Mouse (Mus musculus) megakaryocyte progenitor cell, adult 5-6 weeks (primary cell): ENCODE results near the gene Rilpl1. TPM values are rescaled to one million over a fixed set of nuclear protein-coding genes. Genes with fewer than 3 reads are reported as not detected.
"Not testable (repeated sequence)": the region's sequence is repeated elsewhere in the genome, so short reads cannot be mapped to it uniquely, and the experiment has no call there.

Source experiments
- ATAC-seq: replicated peaks from 2 replicates; pipeline ENCODE4 v1.8.0; 2016; ENCODE audit warnings: mild to moderate bottlenecking, moderate TSS enrichment, inconsistent platforms; ENCODE audit not compliant: poor library complexity
- total RNA-seq, 2 experiments: library from RNA; stranded (forward) in 1 of 2; stranded (reverse) in 1 of 2; fragments of 157-497, 149-512 nt in 1 of 2; fragments of 200-1000 nt in 1 of 2; gene quantifications; 2 replicates each; pipeline versions ENCODE4 v1.2.3 to v1.2.4; 2015 to 2017

The Rilpl1 gene
- total RNA-seq, 2 experiments from 2014 or later = 0.21 to 0.54 TPM

GRCm38 (mm10) chr5:124531583-124531930 is 366 bp upstream of the Rilpl1 start:
- no peak for ATAC-seq

GRCm38 (mm10) chr5:124529697-124530096 is 1.5 kb downstream of the Rilpl1 start:
- peak; percentile 59 for ATAC-seq

GRCm38 (mm10) chr5:124529191-124529651 is 2.0 kb downstream of the Rilpl1 start:
- ATAC-seq = no peak

- ATAC-seq = no peak
Measured at GRCm38 (mm10) chr5:124528791-124529190, 2.4 kb downstream of the Rilpl1 start.

- no peak for ATAC-seq
Measured at GRCm38 (mm10) chr5:124528351-124528750, 2.8 kb downstream of the Rilpl1 start.

- peak; percentile 44 for ATAC-seq
Measured at GRCm38 (mm10) chr5:124524943-124525342, 6.2 kb downstream of the Rilpl1 start.

GRCm38 (mm10) chr5:124523032-124523431 is 8.2 kb downstream of the Rilpl1 start:
- ATAC-seq = peak; percentile 52; the same call in 1 of the 2 replicates

DNA sequence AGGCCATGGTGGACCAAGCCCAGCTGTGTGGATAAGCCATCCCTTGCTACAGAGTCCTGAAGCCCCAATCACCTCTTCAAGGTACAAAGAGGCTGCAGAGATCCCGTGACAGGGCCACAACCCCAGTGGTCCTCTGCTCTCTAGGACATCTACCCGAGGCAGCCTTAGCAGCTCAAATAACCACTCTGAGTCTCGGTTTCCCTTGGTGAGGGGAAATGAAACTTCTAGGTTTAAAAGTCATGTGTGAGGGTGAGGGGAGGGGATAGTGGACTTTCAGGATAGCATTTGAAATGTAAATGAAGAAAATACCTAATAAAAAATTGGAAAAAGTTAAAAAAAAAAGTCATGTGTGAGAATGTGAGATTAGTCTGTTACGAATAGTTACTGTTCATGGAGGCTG is 9.6 kb downstream of the Rilpl1 start:
- ATAC-seq = peak; percentile 44; the same call in 1 of the 2 replicates

DNA sequence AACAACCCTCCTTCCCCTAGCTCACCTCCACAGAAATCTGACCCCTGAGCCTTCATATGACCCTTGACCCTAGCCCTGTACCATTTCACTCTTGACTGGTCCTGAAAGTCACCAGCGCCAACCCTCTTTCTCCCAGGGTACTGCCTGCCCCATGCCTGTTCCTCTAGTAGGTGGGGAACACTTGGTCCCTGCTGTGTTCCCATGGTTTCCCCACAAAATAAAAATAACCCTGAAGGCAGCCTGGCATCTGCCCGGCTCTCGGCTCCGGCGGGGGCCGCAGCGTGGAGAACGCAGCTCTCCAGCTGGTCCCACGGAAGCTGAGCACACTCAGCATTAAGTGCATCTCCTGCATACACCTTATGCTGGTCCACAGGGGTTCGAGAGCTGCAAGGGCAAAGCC is 12.5 kb downstream of the Rilpl1 start:
- no peak for ATAC-seq

DNA sequence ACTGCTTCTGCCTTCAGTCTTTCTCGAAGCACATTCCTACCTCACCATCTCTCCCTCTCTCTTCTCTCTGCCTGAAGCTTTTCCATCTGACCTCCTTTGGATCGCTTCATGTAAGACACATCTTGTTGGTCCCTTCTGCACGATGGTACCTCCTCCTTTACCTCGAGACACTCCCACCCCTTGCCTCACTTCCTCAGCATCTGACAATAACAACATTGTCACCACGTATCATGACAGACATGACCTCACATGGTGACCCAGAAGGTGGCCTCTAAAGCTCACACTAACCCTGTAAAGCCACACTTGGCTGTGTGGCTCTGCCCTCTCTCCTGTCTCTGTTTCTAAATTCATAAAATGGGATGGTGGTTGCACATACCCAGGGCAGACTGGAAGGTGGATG is 15.4 kb downstream of the Rilpl1 start:
- ATAC-seq = no peak; the same call in 1 of the 2 replicates

DNA sequence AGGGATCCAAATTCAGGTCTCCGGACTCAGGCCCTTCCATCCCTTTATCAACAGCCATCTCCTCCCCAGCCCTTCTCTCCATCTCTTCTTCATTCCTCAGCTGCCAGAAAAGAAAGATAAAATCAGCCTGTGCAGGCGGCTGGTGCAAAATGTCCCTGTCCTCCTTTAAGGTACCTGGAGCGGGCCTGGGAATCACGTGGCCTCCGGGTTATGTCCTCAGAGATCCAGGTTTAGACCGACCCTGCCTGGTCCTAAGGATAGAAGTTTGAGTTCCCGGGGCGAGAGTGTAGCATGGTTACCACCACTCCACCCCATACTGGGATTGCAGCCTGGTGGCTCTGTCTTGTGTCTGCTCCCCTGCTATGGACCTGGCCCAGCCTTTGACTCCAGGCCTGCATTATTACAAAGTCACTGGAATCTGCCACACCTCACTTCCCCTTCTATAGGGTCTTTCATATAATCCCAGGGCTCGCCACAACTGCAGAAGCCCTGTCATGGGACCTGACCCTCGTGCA is 20.6 kb downstream of the Rilpl1 start:
- ATAC-seq = no peak

- ATAC-seq = no peak
Measured at GRCm38 (mm10) chr5:124509742-124510237, 21.4 kb downstream of the Rilpl1 start.

DNA sequence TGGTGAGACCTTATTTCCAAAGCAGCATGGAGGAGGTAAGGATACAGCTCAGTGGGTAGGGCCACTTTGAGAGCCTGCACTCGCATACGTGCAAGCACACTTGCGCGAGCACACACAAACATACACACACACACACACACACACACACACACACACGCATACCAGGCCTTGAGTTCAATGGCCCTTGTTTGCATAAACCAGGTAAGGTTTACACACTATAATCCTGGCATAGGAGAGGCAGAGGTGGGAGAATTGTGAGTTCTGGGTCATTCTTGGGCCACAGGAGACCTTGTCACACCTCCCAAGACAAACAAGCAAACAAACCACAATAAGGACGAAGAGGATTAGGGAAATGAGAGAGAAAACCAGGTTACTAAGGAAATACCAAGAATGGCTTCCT is 22.0 kb downstream of the Rilpl1 start:
- ATAC-seq = no peak

DNA sequence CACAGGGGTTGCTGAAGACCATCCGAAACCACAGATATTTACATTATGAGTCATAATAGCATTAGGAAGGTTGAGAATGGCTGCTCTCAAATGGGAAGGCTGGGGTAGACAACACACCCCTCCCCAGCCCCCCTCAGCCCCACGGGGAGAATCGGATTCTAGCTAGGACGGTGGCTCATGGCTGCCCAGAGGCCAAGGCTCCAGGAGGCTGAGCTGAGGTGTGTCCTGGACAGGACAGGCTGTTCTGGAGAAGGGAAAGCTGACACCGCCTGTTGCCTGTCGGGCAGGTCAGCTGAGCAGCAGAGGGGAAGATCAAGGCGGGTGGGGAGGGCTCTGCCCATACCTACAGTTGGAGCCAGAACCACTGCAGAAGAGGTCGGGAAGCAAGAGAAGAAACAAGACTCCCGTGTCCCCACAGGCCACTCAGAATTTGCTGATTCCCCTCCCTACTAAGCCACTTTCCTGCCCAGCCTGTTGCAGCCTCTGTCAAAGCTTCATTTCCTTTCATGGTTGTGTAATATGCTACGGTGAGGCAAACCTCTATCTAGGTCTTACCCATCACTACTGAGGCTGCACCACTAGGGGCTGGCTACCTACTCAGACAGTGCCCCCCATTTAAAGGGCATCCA is 24.3 kb downstream of the Rilpl1 start:
- peak; percentile 93 for ATAC-seq

DNA sequence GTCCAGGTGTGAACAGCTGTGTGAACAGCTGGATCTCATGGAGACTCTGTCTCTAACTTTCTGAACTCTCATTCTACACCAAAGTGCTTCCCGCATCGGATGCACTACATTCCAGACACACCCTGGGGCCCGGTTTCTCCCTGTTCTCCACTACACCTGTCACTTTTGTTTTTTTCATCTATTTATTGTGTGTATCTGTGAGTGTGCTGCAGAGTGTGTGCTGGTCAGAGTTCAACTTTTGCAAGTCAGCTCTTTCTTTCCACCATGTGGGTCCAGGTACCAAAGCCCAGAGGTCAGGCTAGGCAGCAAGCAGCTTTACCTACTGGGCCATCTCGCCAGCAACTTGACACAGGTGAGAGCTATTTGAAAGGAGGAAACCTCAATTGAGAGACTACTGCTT is 26.0 kb downstream of the Rilpl1 start:
- no peak for ATAC-seq

DNA sequence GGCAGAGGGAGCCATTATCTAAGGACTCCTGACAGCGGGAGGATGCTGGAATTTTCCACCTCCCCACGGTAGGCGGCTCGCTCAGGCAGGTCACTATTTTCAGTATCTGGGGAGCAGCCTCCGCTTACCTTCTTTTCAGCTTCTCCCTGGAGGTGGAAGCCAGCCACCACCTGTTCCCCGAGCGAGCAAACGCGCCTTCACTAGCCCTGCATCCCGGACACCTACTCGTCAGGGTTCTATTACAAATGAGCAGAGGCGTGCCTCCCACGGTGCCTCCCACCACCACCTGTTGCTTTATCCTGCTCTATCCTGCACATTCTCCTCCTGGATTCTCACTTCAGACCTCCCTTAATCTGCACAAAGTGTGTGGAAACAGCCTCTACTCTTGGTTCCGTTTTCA is 27.4 kb downstream of the Rilpl1 start:
- no peak for ATAC-seq

- ATAC-seq = no peak
Measured at GRCm38 (mm10) chr5:124501541-124501940, 29.6 kb downstream of the Rilpl1 start.

DNA sequence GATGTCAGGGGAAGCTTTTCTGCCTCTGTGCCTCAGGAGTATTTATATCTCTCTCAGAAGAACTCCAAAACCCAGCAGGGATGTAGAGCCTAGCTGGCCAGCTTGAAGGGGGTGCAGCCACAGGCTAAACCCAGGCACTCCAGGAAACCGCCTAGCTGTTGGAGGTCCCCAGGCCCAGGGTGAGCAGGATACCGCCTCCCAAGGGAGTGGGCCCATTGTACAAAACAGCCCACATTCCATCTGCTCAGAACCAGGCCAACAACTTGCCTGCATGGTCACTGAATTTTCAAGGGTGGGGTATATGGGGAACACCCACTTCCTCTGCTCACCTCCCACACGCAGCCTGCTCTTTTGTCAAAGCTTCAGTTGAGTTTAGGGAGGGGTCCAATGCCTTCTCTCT is 30.6 kb downstream of the Rilpl1 start:
- ATAC-seq = no peak

- not testable (repeated sequence) for ATAC-seq
Measured at GRCm38 (mm10) chr5:124500037-124500436, 31.2 kb downstream of the Rilpl1 start.

DNA sequence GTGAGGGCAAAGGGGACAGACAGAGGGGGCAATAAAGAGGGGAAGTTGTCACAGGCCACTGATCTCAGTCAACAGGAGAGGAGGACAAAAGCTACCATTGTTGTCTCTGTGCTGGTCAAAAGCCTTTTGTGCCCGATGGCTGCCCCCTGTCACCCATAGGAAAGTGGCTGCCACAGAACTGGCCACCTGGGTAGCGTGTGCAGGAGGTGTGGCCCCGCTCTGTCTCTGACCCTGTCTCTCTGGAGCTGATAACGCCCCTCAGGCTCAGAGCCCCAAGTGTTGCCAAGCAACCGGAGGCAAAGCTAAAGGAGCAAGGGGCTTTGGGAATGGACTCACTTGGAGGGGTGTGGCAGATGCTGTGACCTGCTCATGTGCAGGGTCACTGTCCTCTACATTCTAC is 32.2 kb downstream of the Rilpl1 start:
- peak; percentile 21; the same call in 1 of the 2 replicates for ATAC-seq

DNA sequence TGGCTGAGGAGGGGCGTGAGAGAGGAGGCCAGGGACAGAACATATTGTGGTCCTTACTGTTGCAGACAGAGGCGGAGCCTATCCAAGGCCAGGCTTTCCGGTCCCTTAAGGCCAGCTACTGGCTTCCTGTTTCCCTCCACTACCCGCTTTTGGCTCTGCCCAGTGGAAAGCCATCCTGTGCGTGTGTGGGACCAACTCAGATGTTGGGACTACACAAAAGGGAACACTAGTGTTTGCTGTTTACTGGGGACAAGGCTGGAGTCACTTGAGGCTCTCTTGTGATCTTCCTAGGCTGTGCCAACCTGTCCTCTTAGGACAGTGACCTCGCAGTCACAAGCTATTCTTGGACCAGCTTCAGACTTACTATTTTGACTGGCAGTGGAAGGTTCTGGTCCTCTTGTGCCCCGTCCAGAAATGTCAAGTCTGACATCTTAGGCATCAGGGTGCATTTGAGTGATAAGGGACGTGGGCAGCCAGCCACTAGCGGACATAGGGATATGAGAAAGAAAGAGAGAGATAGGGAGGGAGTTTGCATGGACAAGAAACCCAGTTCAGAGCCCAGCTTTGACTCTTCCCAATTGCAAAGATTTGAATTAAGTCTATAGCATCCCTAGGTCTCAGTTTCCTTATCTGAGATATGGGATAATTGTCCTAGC is 32.8 kb downstream of the Rilpl1 start:
- ATAC-seq = peak; percentile 62
